Mouse (Mus musculus) v-Abl transformed pro-B cells (cell line): ENCODE data around the gene Aph1a.
"Not testable (repeated sequence)": the region's sequence is repeated elsewhere in the genome, so short reads cannot be mapped to it uniquely, and the experiment has no call there.

Source experiments
- in situ Hi-C, 2 experiments: fragments of 400-800 bp; cut with MboI; formaldehyde crosslinking; loops; one replicate each; pipeline ENCODE4 v1.15.1; 2025; ENCODE audit not compliant: unreplicated experiment in 2 of 2

The Aph1a gene

DNA sequence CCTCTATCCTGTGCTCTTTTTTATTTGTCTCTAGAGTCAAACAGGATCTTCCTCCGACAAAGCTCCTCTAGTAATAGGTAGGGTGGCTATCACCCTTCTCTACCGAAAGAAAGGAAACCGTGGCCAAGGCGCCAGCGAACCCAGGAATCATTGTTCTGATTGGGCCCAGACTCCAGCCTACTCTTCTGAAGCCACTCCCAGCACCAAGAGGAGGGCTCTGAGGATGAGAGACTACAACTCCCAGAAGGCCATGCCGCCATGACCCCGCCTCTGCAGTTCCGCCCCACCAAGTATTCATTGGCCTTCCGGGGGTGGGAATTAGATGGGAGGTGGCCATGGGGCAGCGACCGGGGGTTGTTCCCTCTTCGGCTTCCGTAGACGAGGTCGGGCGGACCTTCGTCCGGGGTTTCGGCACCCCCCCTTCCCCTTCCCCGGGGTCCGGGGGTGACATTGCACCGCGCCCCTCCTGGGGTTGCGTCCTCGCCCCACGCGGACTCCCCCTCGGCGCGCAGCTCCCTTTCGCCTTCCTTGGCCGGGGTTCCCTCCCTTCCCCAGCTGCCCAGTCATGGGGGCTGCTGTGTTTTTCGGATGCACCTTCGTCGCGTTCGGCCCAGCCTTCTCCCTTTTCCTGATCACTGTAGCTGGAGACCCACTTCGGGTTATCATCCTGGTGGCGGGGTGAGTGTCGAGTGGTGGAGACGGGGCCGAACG lies at the start of gene Aph1a:
Aph1a (plus strand) TSS at position 364 of the 711 bp plus-strand sequence.
- in situ Hi-C loops = not testable (repeated sequence)

DNA sequence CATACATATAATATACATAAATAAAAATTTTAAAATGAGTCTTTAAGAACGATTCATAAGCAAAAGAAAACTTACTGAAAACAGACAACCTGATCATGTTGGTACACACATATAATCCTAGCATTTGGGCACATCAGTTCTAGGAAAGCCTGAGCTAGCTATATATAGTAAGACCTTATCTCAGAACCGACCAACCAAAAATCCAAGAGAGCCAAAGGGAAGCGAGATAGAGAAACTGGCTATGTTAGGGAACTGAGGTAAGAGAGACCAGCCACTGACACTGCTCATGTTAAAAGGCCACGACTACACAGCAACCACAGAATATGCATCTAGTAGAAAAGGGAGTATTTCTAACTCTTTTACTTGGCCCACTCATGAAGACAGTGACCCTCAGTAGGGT lies 43.2 kb upstream of the Aph1a start:
- in situ Hi-C loops = loop anchor here in 1 of 2 experiments (5.0 kb wide), 1 partner anchor 343 kb away; no protein-coding TSS in a partner anchor

DNA sequence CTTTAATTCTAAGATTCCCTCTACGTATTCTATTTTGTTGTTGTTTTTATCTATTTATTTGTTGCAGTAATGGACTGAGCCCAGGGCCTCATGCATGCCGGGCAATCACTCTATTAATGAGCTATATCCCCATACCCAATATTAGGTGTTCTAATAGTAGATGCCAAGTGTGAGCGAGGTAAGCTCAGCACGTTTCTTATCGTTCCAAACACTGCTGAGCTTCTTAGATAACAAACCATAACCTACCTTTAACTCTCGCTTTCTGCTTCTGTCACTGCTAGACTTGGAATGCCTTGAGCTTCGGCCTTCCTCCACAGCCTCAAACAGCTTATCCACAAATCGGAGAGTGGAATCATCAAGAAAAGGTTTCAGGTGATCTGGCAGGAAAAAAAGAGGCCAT lies 42.5 kb upstream of the Aph1a start:
- in situ Hi-C loops = loop anchor here in 1 of 2 experiments (5.0 kb wide), 1 partner anchor 344 kb away; no protein-coding TSS in a partner anchor

DNA sequence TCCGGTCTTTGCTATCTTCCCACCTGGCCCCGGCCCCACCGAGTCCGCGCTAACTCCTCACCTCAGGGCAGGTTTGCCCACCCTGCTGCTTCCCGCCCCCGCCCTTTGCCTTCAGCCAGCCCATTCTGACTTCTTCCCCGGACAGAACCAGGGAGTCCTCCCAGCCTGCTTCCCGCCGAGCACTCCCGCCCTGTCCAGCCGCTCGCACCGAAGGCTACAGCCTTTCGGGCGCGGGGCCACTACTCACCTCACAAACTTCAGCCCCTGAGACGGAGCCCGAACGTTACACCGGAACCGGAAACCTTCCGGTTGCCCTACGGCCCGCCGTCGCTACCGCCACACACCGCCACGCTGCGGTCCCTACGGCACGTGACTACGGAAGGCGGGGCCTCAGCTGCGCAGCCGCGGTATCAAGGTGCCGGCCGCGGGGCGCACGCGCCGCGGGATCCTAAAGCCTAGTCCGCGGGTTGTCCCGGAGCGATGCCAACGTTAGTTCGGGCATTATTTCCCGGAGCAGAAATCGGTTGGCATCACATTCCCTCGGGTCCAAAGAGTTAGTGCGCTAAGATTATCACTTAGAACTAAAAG lies 38.2 kb upstream of the Aph1a start, which contains the start of gene Prpf3:
Prpf3 (minus strand) TSS at position 384 of the 588 bp plus-strand sequence.
- in situ Hi-C loops = loop anchor here in 1 of 2 experiments (5.0 kb wide), 1 partner anchor 107 kb away; no protein-coding TSS in a partner anchor

DNA sequence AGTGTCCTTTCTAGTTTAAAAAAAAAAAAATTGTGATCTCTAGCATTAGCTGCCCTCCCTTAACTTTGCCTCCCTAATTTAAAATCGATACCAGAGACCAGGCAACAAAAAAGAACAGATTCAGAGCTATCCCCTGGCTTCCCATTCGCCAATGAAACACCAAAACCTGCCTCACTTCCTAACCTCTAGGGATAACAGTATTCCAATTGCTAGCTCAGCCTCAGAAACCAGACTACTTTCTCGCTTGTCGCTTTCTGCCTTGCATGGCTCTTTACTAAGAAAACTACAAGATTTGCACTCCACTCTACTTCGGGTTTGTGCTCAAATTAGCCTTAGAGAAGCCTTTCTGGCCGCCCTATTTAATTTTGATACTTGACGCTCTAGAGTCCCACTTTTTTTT lies 37.7 kb upstream of the Aph1a start:
- in situ Hi-C loops = loop anchor here in 1 of 2 experiments (5.0 kb wide), 1 partner anchor 106 kb away; no protein-coding TSS in a partner anchor

DNA sequence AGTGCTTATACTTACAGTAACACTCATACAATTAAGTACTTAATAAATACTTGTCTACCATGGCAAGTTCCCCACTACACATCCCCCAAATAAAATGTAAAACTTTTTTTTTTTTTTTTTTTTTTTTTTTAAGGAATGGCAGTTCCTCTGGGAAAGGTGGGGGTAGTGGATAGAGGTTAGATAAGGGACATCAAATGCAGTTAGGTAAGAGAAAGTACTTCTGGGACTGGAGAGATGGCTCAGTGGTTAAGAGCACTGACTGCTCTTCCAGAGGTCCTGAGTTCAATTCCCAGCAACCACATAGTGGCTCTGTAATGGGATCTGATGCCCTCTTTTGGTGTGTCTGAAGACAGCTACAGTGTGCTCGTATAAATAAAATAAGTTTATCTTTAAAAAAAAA lies 36.7 kb upstream of the Aph1a start:
- in situ Hi-C loops = loop anchor here in 1 of 2 experiments (5.0 kb wide), 1 partner anchor 105 kb away; no protein-coding TSS in a partner anchor

DNA sequence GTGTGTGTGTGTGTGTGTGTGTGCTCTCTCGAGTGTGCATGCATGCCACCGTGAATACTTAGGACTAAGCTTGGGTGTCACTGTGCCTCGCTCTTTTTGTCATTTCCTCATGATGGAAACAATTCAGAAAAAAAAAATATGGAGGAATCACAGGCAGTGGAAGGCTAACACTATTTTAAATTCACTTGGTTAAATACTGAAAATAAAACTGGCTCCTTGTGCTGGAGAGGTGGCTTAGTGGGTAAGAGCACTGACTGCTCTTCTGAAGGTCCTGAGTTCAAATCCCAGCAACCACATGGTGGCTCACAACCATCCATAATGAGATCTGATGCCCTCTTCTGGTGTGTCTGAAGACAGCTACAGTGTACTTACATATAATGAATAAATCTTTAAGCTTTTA lies 35.5 kb upstream of the Aph1a start:
- in situ Hi-C loops = loop anchor here in 1 of 2 experiments (5.0 kb wide), 1 partner anchor 104 kb away; no protein-coding TSS in a partner anchor

DNA sequence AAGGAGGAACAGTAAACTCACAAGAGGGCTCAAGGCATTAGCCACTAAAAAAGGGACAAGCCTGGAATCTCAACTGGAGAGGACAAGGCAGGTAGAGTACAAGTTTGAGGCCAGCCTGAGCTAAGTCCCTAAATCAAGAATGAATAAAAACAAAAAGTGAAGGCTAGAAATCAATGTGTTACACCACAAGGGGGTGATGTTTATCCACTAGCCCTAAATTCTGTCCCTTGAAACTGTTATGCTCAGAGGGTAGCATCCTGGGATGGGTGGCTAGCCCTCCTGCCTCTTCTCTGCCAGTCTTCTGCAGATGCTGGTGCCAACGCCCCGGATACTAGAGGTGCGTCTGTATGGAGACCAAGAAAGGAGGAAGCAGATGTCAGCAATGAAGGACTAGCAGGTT lies 33.4 kb upstream of the Aph1a start:
- in situ Hi-C loops = loop anchor here in 1 of 2 experiments (5.0 to 10.0 kb wide), 2 partner anchors 54 to 102 kb away; no protein-coding TSS in a partner anchor

DNA sequence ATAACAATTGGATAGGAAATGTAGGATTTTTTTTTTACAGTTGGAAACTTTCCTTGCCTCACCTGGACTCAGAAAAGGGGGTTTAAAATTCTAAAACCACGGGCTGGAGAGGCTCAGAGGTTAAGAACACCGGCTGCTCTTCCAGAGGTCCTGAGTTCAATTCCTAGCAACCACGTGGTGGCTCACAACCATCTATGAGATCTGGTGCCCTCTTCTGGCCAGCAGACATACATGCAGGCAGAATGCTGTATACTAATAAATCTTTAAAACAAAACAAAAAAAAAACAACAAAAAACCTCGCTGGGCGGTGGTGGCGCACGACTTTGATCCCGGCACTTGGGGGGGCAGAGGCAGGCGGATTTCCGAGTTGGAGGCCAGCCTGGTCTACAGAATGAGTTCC lies 32.6 kb upstream of the Aph1a start:
- in situ Hi-C loops = loop anchor here in 1 of 2 experiments (5.0 to 10.0 kb wide), 2 partner anchors 54 to 101 kb away; no protein-coding TSS in a partner anchor

DNA sequence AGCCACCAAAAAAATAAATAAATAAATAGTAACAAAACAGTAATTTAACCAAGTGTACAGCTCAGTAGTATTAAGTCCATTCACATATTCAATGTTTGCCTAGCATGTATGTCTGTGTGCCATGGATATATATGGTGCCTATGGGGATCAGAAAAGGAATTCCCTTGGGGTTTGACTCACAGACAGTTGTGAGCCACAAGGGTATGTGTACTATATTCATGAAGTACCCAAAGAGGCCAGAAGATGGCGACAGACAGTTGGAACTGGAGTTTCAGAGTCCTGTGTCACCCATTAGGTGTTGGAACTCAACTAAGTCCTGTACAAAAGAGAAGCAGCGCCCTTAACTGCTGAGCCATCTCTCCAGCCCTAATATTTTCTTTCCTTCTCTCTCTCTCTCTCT lies 32.0 kb upstream of the Aph1a start:
- in situ Hi-C loops = loop anchor here in 1 of 2 experiments (5.0 to 10.0 kb wide), 2 partner anchors 53 to 101 kb away; no protein-coding TSS in a partner anchor

DNA sequence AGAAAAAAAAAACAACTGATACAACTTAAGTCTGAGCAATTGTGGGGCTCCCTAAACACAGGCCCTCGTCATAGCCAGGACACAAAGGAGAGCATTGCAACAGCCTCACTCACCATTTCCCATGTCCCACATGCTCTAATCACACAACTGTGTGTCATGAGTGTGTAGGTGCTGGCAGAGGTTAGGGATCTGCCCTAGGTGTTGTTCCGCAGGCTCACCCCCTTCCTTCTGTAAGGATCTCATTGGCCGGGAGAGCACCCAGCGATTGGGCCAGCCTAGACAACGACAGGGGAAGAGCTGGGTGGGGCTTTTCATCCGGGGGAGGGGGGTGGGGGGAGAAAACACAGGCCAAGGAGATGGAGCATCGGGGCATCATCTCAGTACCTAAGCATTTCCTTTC lies 30.2 kb upstream of the Aph1a start:
- in situ Hi-C loops = loop anchor here in 1 of 2 experiments (5.0 to 10.0 kb wide), 2 partner anchors 51 to 99 kb away; no protein-coding TSS in a partner anchor

DNA sequence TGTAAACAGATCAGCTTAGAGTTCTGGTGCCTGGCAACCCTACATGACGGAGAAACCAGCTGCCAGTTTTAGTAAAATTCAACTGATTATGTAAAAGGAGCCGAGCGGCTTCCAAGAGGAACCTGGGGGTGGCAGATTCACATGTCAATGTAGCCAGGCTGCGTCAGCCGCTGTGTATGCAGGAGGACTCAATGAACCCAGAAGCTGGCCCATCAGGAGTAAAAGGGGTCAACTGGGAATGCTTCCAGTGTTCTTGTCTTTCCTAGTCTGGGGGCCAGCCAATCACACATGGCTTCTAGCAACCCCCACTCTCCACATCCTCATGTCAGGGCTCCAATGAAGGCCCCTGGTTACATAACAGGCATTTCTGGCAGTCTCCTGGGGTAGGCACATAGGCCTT lies 28.7 kb upstream of the Aph1a start:
- in situ Hi-C loops = loop anchor here (5.0 to 10.0 kb wide), 2 partner anchors 42 to 50 kb away; no protein-coding TSS in a partner anchor

DNA sequence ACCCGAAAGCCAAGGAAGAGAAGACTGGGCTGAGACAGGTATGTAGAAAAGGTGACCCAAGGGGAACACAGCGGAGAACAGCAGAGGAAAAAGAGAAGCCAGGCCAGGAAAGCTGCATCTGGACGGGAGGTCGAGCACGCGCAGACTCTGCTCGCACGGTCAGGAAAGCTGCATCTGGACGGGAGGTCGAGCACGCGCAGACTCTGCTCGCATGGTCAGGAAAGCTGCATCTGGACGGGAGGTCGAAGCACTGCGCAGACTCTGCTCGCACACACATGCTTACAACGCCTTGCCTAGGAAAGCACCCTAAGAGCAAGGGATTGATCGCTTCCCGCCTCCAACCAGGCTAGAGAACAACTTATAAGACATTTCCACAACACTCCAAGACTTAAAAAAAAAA lies 28.2 kb upstream of the Aph1a start:
- in situ Hi-C loops = loop anchor here (5.0 to 10.0 kb wide), 2 partner anchors 42 to 49 kb away; no protein-coding TSS in a partner anchor

DNA sequence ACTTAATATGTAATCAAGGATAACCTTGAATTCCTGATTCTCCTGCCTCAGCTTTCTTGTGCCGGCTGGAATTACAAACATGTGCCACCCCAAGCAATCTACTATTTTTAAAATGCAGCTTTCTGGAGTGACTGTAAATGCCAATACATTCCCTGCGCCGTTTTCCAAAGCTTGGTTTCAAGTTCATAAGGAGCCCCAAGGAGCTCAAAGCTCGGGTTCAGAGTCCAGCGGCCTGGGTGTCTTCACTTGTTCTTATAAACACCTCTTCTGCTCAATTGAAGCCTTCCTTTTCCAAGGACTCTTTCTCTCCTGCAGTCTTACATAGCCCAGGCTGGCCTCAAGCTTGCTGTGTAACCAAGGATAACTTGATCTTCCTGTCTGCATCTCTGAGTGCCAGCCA lies 27.7 kb upstream of the Aph1a start:
- in situ Hi-C loops = loop anchor here (5.0 to 10.0 kb wide), 2 partner anchors 41 to 49 kb away; no protein-coding TSS in a partner anchor

DNA sequence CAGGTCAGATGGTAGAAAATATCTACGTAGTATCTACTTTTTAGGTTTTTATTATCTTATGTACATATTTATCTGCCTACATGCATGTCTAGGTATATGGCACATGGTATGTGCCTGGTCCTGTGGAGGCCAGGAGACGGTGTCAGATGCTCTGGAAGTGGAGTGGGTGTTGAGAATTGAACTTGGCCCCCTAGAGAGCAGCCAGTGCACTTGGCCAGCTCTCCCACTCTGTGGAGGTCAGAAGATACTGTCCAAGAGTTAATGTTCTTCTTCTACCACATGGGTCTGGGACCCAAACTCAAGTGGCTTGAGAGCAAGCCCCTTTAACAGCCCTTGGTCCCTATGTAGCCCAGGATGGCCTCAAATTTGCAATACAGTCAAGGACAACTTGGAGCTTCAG lies 26.4 kb upstream of the Aph1a start:
- in situ Hi-C loops = loop anchor here (5.0 to 10.0 kb wide), 2 partner anchors 40 to 47 kb away; no protein-coding TSS in a partner anchor

DNA sequence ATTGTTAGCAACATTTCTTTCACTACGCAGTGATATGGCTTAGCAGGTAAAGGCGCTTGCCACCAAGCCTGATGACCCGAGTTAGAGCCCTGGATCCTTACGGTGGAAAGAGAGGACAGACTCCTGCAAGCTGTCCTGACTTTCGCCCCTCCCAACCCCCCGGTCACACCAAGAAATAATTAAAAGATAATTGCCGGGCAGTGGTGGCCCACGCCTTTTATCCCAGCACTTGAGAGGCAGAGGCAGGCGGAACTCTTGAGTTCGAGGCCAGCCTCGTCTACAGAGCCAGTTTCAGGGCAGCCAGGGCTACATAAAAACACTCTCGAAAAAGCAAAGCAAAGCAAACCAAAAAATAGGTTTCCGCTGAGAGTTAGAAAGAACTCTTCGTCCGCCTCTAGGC lies 22.8 kb upstream of the Aph1a start:
- in situ Hi-C loops = loop anchor here in 1 of 2 experiments (5.0 kb wide), 1 partner anchor 186 kb away; the partner anchor contains the start of gene Vps45

DNA sequence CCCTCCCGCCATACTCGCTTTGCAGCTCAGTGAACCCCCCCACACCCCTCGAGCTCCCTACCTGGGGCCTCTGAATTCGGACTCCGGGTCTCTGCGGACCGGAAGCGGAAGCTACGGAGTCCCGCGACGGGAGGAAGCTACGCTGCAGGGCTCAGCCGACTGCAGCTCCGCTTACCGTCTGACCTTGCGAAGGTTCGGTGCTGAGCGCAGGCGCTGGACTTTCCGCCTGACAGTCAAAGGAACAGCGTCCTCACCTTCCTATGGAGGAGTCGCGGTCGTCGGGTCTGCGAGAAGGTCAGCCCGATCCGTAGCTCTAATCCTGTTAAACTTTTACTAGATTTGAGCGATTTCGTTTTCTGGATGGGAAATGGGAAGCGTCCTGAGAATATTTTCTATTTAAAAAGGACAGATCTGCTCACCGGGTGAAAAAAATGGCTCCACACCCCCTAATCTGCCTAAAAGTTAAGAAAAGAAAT lies 22.3 kb upstream of the Aph1a start, which contains the start of gene Mrps21:
Mrps21 (minus strand) TSS at position 128 of the 476 bp plus-strand sequence.
- in situ Hi-C loops = loop anchor here in 1 of 2 experiments (5.0 kb wide), 1 partner anchor 186 kb away; the partner anchor contains the start of gene Vps45

DNA sequence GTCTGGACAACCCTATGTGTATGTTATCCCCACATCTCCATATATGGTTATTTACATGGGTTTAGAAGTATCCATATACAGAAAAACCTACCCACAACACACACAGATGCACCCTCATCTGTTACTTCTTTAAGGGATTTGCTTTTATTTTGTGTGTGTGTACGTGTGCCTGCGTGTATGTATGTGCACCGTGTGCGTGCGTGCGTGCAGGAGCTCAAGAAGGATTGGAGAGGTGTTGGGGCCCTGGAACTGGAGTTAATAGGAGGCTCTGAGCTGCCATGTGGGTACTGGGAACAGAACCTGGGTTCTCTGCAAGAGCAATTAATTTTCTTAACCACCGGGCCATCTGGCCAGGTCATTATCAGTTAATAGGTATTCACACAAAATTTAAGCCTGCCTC lies 21.7 kb upstream of the Aph1a start:
- in situ Hi-C loops = loop anchor here in 1 of 2 experiments (5.0 kb wide), 1 partner anchor 185 kb away; the partner anchor contains the start of gene Vps45

DNA sequence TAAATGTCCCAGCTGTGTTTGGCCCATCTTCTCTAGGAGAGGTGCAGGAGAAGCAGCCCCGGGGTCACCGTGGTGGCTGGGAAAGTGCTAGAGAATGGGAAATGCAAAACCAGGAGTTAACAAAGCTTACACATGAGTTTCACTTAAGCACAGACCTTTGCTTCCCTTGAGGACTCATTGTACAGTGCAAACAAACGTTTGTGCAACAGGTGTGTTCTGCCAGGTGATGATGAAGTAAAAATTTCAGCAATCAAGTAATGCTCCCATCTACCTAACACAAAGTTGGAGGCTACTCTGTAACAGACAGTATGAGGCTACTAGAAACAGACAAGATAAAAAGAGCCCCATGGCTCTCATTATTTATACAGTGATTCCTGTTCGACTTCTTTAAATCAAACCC lies 14.7 kb upstream of the Aph1a start:
- in situ Hi-C loops = no loop called here
